Mouse (Mus musculus) CH12.LX (cell line): ENCODE measurements at regions not wholly inside any gene's neighbourhood (a gene's known extent, or its start where the extent isn't known, plus 50 kb on each side); places are given as distances from the start of the nearest gene placed in this dataset.

Source experiments
- CTCF ChIP-seq, 2 experiments: IDR thresholded peaks in 1 of 2; conservative IDR thresholded peaks in 1 of 2; 2 replicates each; pipeline ENCODE4 v1.5.1; 2011 to 2012; ENCODE audit warnings: low read depth in 2 of 2, low read length in 2 of 2, improper control_type of control experiment in 1 of 2, inconsistent platforms in 1 of 2, mild to moderate bottlenecking in 1 of 2, moderate library complexity in 1 of 2
- GABPA ChIP-seq: IDR thresholded peaks from 2 replicates; pipeline ENCODE4 v1.6.1; 2012; ENCODE audit warnings: low read depth, low read length, improper control_type of control experiment, inconsistent platforms; ENCODE audit not compliant: insufficient replicate concordance
- MAFK ChIP-seq: IDR thresholded peaks from 2 replicates; pipeline ENCODE4 v1.6.1; 2011; ENCODE audit warnings: low read length, improper control_type of control experiment; ENCODE audit not compliant: insufficient replicate concordance
- NRF1 ChIP-seq: IDR thresholded peaks from 2 replicates; pipeline ENCODE4 v1.6.1; 2014; ENCODE audit warnings: low read depth, mild to moderate bottlenecking, inconsistent platforms, low read length, improper control_type of control experiment, moderate library complexity
- UBTF ChIP-seq: IDR thresholded peaks from 2 replicates; pipeline ENCODE4 v1.6.1; 2012; ENCODE audit warnings: low read depth, mild to moderate bottlenecking, inconsistent platforms, low read length, improper control_type of control experiment, moderate library complexity

GRCm38 (mm10) chr3:78919850-78920249, 366.5 kb downstream of the Rapgef2 start:
- TF ChIP-seq NRF1 (no peak), GABPA (no peak), CTCF (conservative IDR thresholded peaks at IDR 0.05 in 1 of 2, IDR thresholded peaks at IDR 0.05 in 1 of 2; ENCODE audit: low read depth in 2 of 2, low read length in 2 of 2) (no peak), UBTF (no peak), MAFK (no peak)
